Mouse (Mus musculus): ENCODE results near the gene Mroh2a. TPM values are rescaled to one million over a fixed set of nuclear protein-coding genes. Genes with fewer than 3 reads are reported as not detected.

Mroh2a gene
- polyA plus RNA-seq, 1 experiment = 3.9 TPM

- no peaks in the 10 kb centered on the region; the same call in 1 of the 2 replicates for H3K4me1 ChIP-seq (ENCODE audit: control insufficient read depth, insufficient read depth, low read length)
- no peak overlapping the region for H3K4me3 ChIP-seq (replicated peaks; ENCODE audit: control insufficient read depth, low read depth, low read length)
- no peak overlapping the region for H3K27ac ChIP-seq (ENCODE audit: control insufficient read depth, insufficient read depth, low read depth, low read length, poor library complexity)
- WGBS = 78% methylated on average over 5 of the region's 5 CpGs
- TF ChIP-seq POLR2A (IDR thresholded peaks at IDR 0.05; ENCODE audit: borderline replicate concordance, control insufficient read depth, low read depth, low read length) = no peak
- TF ChIP-seq CTCF (IDR thresholded peaks at IDR 0.05; ENCODE audit: control insufficient read depth, insufficient read depth, low read length) = no peak
Observed at GRCm38 (mm10) chr1:88229986-88230385, 3.2 kb downstream of the Mroh2a start.

GRCm38 (mm10) chr1:88230421-88230820 lies 3.6 kb downstream of the Mroh2a start:
- no peak for TF ChIP-seq CTCF (IDR thresholded peaks at IDR 0.05; ENCODE audit: control insufficient read depth, insufficient read depth, low read length)
- no peak for TF ChIP-seq POLR2A (IDR thresholded peaks at IDR 0.05; ENCODE audit: borderline replicate concordance, control insufficient read depth, low read depth, low read length)
- 70% methylated on average over 7 of the region's 7 CpGs for WGBS
- no peaks in the 10 kb centered on the region; the same call in 1 of the 2 replicates for H3K4me1 ChIP-seq (ENCODE audit: control insufficient read depth, insufficient read depth, low read length)
- H3K4me3 ChIP-seq (replicated peaks; ENCODE audit: control insufficient read depth, low read depth, low read length) = no peak overlapping the region
- no peak overlapping the region for H3K27ac ChIP-seq (ENCODE audit: control insufficient read depth, insufficient read depth, low read depth, low read length, poor library complexity)

- Histone ChIP-seq H3K4me1 (ENCODE audit: control insufficient read depth, insufficient read depth, low read length) (no peaks in the 10 kb centered on the region; the same call in 1 of the 2 replicates), H3K27ac (ENCODE audit: control insufficient read depth, insufficient read depth, low read depth, low read length, poor library complexity) (no peak overlapping the region), H3K4me3 (replicated peaks; ENCODE audit: control insufficient read depth, low read depth, low read length) (no peak overlapping the region)
- WGBS = 73% methylated on average over 6 of the region's 6 CpGs
- TF ChIP-seq POLR2A (IDR thresholded peaks at IDR 0.05; ENCODE audit: borderline replicate concordance, control insufficient read depth, low read depth, low read length) (no peak), CTCF (IDR thresholded peaks at IDR 0.05; ENCODE audit: control insufficient read depth, insufficient read depth, low read length) (no peak)
Observed at GRCm38 (mm10) chr1:88230981-88231802, 4.4 kb downstream of the Mroh2a start.

GRCm38 (mm10) chr1:88231803-88232499 lies 5.2 kb downstream of the Mroh2a start:
- 62% methylated on average over 7 of the region's 7 CpGs for WGBS
- Histone ChIP-seq H3K4me3 (replicated peaks; ENCODE audit: control insufficient read depth, low read depth, low read length) (no peak overlapping the region), H3K27ac (ENCODE audit: control insufficient read depth, insufficient read depth, low read depth, low read length, poor library complexity) (no peak overlapping the region), H3K4me1 (ENCODE audit: control insufficient read depth, insufficient read depth, low read length) (no peaks in the 10 kb centered on the region)
- TF ChIP-seq POLR2A (IDR thresholded peaks at IDR 0.05; ENCODE audit: borderline replicate concordance, control insufficient read depth, low read depth, low read length) (no peak), CTCF (IDR thresholded peaks at IDR 0.05; ENCODE audit: control insufficient read depth, insufficient read depth, low read length) (no peak)

- Histone ChIP-seq H3K27ac (ENCODE audit: control insufficient read depth, insufficient read depth, low read depth, low read length, poor library complexity) (no peak overlapping the region), H3K4me3 (replicated peaks; ENCODE audit: control insufficient read depth, low read depth, low read length) (no peak overlapping the region), H3K4me1 (ENCODE audit: control insufficient read depth, insufficient read depth, low read length) (no peaks in the 10 kb centered on the region)
- 52% methylated on average over 3 of the region's 3 CpGs for whole genome bisulfite sequencing
- TF ChIP-seq POLR2A (IDR thresholded peaks at IDR 0.05; ENCODE audit: borderline replicate concordance, control insufficient read depth, low read depth, low read length) (no peak), CTCF (IDR thresholded peaks at IDR 0.05; ENCODE audit: control insufficient read depth, insufficient read depth, low read length) (no peak)
Observed at GRCm38 (mm10) chr1:88232664-88233380, 6.0 kb downstream of the Mroh2a start.

GRCm38 (mm10) chr1:88233421-88234247 lies 6.8 kb downstream of the Mroh2a start:
- TF ChIP-seq POLR2A (IDR thresholded peaks at IDR 0.05; ENCODE audit: borderline replicate concordance, control insufficient read depth, low read depth, low read length) = no peak
- TF ChIP-seq CTCF (IDR thresholded peaks at IDR 0.05; ENCODE audit: control insufficient read depth, insufficient read depth, low read length) = no peak
- 64% methylated on average over 14 of the region's 14 CpGs for WGBS
- no peak overlapping the region for H3K27ac ChIP-seq (ENCODE audit: control insufficient read depth, insufficient read depth, low read depth, low read length, poor library complexity)
- H3K4me1 ChIP-seq (ENCODE audit: control insufficient read depth, insufficient read depth, low read length) = no peaks in the 10 kb centered on the region
- no peak overlapping the region for H3K4me3 ChIP-seq (replicated peaks; ENCODE audit: control insufficient read depth, low read depth, low read length)

GRCm38 (mm10) chr1:88234248-88234610 lies 7.4 kb downstream of the Mroh2a start:
- no peaks in the 10 kb centered on the region for H3K4me1 ChIP-seq (ENCODE audit: control insufficient read depth, insufficient read depth, low read length)
- WGBS = 53% methylated on average over 4 of the region's 4 CpGs
- TF ChIP-seq POLR2A (IDR thresholded peaks at IDR 0.05; ENCODE audit: borderline replicate concordance, control insufficient read depth, low read depth, low read length) = no peak
- no peak for TF ChIP-seq CTCF (IDR thresholded peaks at IDR 0.05; ENCODE audit: control insufficient read depth, insufficient read depth, low read length)
- H3K4me3 ChIP-seq (replicated peaks; ENCODE audit: control insufficient read depth, low read depth, low read length) = no peak overlapping the region
- H3K27ac ChIP-seq (ENCODE audit: control insufficient read depth, insufficient read depth, low read depth, low read length, poor library complexity) = no peak overlapping the region
